Mouse (Mus musculus) gastrocnemius, adult 18-20 months (tissue): ENCODE measurements at regions not wholly inside any gene's neighbourhood (a gene's known extent, or its start where the extent isn't known, plus 50 kb on each side); places are given as distances from the start of the nearest gene placed in this dataset.

Experiments
- DNase-seq: peaks from one replicate; pipeline ENCODE4 v3.0.0; 2021; ENCODE audit warnings: low spot score

DNA sequence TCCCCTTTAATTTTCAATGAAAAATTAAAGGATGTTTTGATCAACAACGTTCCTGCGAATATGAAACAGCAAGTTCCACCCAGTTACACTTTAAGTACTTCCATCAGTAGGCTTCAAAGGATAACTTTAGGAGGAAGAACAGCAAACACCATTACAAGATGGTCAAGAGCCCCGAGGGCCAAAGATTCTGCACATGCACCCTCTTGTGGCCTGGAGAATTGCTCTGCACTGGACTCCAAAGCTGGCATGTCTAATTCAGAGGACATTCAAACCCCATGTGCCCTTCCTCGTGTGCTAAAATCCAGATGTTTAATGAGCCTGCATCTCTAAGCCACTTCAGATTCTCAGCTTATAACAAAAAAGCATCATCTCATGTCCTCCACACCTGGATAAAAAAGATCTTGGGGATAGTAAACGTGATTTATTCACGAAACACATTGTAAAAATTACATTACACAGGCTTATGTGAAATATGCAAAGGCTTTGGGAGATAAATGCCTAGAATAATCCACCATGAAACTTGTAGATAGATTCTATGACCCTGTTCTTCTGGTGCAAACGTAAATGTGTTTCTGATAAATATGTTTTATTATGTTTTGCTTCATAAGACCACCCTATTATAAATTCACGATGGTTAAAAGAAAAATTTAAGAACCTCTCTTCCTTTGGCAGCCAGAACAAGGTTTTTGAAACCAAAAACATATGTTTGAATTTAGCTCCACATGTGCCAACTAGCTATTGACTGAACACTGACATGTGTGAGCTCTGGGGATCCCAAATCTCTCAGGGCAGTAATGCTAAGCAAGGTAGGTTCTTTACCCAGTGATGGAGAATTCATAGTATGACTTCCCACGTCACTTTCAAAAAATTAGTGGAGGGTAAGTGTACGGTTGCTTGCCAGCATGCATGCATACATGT, 100.6 kb upstream of the Rfx3 start:
- no peak for DNase-seq

DNA sequence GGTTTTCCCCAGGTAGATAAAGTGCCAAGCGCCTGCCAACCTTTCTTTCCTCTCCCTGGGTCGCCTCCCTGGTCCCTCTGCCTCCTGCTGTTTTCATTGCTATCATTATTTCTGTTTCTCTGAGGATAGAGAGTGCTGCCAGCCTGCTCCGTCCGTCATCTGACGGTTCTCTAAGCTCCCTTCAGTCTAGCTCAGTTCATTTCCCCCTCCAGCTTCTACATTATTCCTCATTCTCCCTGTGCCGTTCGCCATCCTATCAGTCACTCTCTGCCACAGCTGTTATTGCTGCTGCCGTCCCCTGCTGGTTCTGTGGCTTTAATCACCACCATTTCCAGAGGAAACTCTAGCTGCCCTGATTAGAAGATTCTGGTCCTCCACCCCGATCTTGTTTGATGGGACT, 84.7 kb upstream of the Rfx3 start:
- DNase-seq = no peak

- DNase-seq = no peak
Measured at GRCm38 (mm10) chr19:28092252-28092651, 81.3 kb upstream of the Rfx3 start.

DNA sequence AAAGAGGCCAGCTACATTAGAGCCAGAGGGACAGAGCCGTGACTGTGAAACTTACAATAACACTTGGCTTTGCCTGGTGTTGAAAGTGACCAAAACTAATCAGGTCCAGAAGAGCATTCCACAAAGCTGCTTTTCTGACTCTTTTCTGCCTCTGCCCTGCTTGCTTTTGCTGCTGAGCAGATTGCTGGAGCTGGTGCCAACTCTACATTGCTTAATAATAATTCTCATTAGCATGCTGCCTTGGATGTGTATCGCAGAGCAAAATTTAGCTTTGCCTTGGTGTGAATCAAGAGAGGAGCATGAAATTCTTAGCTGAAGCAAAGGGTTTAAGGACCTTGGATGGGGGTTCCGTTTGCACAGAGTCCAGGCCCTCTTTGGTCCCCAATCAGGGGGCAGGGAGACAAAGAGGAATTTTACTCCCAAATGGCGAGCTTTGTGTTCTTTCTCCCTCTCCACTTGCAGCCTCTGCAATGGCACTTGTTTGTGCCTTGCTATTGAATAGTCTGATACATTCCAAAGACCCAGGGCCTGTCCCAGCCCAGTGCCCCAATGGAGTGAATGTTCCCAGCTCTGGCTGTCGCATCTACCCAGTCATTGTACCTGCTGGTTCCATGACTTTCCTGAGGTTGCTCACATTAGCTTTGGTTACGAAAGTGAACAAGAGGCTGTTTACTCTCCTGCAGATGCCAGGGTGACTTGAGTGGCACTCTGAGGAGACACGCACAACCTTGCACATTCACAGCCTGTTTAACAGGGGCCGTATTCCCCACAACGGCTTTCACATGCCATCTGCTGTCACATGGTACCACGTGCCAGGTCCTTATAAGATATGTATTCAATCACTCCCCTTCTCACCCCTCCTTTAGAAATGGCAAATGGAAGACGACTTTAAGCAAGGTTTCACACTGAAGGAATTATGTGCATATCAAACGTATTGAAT, 76.9 kb upstream of the Rfx3 start:
- DNase-seq = no peak

GRCm38 (mm10) chr19:28070386-28070785, 59.4 kb upstream of the Rfx3 start:
- DNase-seq = no peak
